Mouse (Mus musculus) brain, embryonic 14.5 days (tissue): Measurements from ENCODE around the gene Ctsh.

ENCODE experiments used
- CTCF ChIP-seq: fragments of 200-500 bp; IDR thresholded peaks from 2 replicates; pipeline ENCODE4 v1.5.1; 2012; ENCODE audit warnings: inconsistent platforms, mild to moderate bottlenecking, moderate library complexity, borderline replicate concordance; ENCODE audit not compliant: insufficient read depth, insufficient read length; ENCODE audit errors: extremely low read depth
- POLR2A ChIP-seq: fragments of 200-500 bp; IDR thresholded peaks from 2 replicates; pipeline ENCODE4 v1.6.1; 2012; ENCODE audit warnings: mild to moderate bottlenecking, inconsistent platforms, borderline replicate concordance; ENCODE audit not compliant: poor library complexity, insufficient read depth, insufficient read length, severe bottlenecking; ENCODE audit errors: extremely low read depth

GRCm38 (mm10) chr9:90016204-90016603 lies 37.7 kb upstream of the Ctsh start:
- TF ChIP-seq CTCF = no peak
- TF ChIP-seq POLR2A = no peak
